Mouse (Mus musculus) testis, adult 2 months (tissue): ENCODE measurements around the gene Pgam5.

Source experiments
- CTCF ChIP-seq: fragments of 200-500 bp; IDR thresholded peaks from 2 replicates; pipeline ENCODE4 v1.5.1; 2012; ENCODE audit warnings: low read depth, mild to moderate bottlenecking, inconsistent platforms, low read length, moderate library complexity; ENCODE audit not compliant: control insufficient read depth, insufficient read depth, insufficient replicate concordance
- POLR2A ChIP-seq: fragments of 200-500 bp; IDR thresholded peaks from 2 replicates; pipeline ENCODE4 v1.6.1; 2012; ENCODE audit warnings: low read depth, mild to moderate bottlenecking, inconsistent platforms, low read length, moderate library complexity; ENCODE audit not compliant: control insufficient read depth

- TF ChIP-seq POLR2A: no peak
- TF ChIP-seq CTCF: no peak
These were observed 43.4 kb upstream of the Pgam5 start for GRCm38 (mm10) chr5:110313127-110313526.
